8 mouse cellular contexts compared by ENCODE assay signal in genomic region chr8:12477449-12478401, GRCm38 (mm10).
DNase-seq lines count a peak whose midpoint lies in the region; ATAC-seq and TF ChIP-seq lines count a peak whose summit lies in the region.
"Had no signal": no experiment of that assay in that cellular context is flagged by ENCODE, and none has a peak within 500 bp of the region (broad histone marks: within the 10 kb centered on the region; RNA-seq: fewer than 3 reads in every experiment).

No protein-coding gene starts in this region.

- H3K9me3 ChIP-seq in lung, embryonic 16.5 days (ENCODE audit: control insufficient read depth, low read length): no peaks in the 10 kb centered on the region
- 0 out of 2 replicates have a peak, but pooled peaks cover 3% of the 10 kb centered on the region for H3K9me3 ChIP-seq in embryonic facial prominence, embryonic 15.5 days (replicated peaks)
- no peaks in the 10 kb centered on the region for H3K9me3 ChIP-seq in intestine, postnatal 0 days (ENCODE audit: control insufficient read depth)
- no peaks in the 10 kb centered on the region for H3K9me3 ChIP-seq in stomach, embryonic 15.5 days
- H3K9me3 ChIP-seq: liver, embryonic 15.5 days had no signal

- H3K9ac ChIP-seq in lung, embryonic 16.5 days (ENCODE audit: low read length): peak overlapping the region; percentile 26; the same call in 1 of the 2 replicates
- no peak overlapping the region for H3K9ac ChIP-seq in embryonic facial prominence, embryonic 15.5 days
- no peak overlapping the region for H3K9ac ChIP-seq in intestine, postnatal 0 days (ENCODE audit: low read depth, low read length)
- no peak overlapping the region for H3K9ac ChIP-seq in stomach, embryonic 15.5 days
- H3K9ac ChIP-seq: liver, embryonic 15.5 days had no signal

- H3K4me2 ChIP-seq in lung, embryonic 16.5 days (ENCODE audit: low read depth, low read length): peak overlapping the region; percentile 58
- peak overlapping the region; percentile 39 for H3K4me2 ChIP-seq in embryonic facial prominence, embryonic 15.5 days (replicated peaks)
- peak overlapping the region; percentile 35 for H3K4me2 ChIP-seq in intestine, postnatal 0 days (replicated peaks; ENCODE audit: low read depth)
- peak overlapping the region; percentile 51 for H3K4me2 ChIP-seq in stomach, embryonic 15.5 days
- H3K4me2 ChIP-seq: liver, embryonic 15.5 days had no signal

- peaks cover 44% of the 10 kb centered on the region for H3K27me3 ChIP-seq in lung, embryonic 16.5 days (ENCODE audit: control insufficient read depth, insufficient read depth, low read depth, low read length)
- peaks cover 85% of the 10 kb centered on the region for H3K27me3 ChIP-seq in embryonic facial prominence, embryonic 15.5 days
- peaks cover 46% of the 10 kb centered on the region for H3K27me3 ChIP-seq in intestine, postnatal 0 days (replicated peaks; ENCODE audit: control insufficient read depth, insufficient read depth, low read length)
- H3K27me3 ChIP-seq in stomach, embryonic 15.5 days (replicated peaks): peaks cover 42% of the 10 kb centered on the region

- no peaks in the 10 kb centered on the region for H3K4me1 ChIP-seq in lung, embryonic 16.5 days (replicated peaks; ENCODE audit: control insufficient read depth, insufficient read depth, low read length)
- H3K4me1 ChIP-seq in embryonic facial prominence, embryonic 15.5 days: peaks cover 5% of the 10 kb centered on the region; the same call in 1 of the 2 replicates
- H3K4me1 ChIP-seq in intestine, postnatal 0 days (replicated peaks; ENCODE audit: control insufficient read depth, insufficient read depth, low read length): no peaks in the 10 kb centered on the region
- peaks cover 5% of the 10 kb centered on the region; the same call in 1 of the 2 replicates for H3K4me1 ChIP-seq in stomach, embryonic 15.5 days
- H3K4me1 ChIP-seq: liver, embryonic 15.5 days had no signal

- DNase-seq in lung, adult 18-20 months: no peak
- no peak for DNase-seq in left cerebral cortex, adult 8-10 months (ENCODE audit: low spot score in 2 of 2)
- no peak for DNase-seq in lung, postnatal 36 days

- H3K4me3 ChIP-seq in lung, embryonic 16.5 days (ENCODE audit: low read length): peak overlapping the region; percentile 38
- peak overlapping the region; percentile 16 for H3K4me3 ChIP-seq in embryonic facial prominence, embryonic 15.5 days (replicated peaks)
- H3K4me3 ChIP-seq in intestine, postnatal 0 days (ENCODE audit: low read depth, low read length): peak overlapping the region; percentile 13; the same call in 1 of the 2 replicates
- peak overlapping the region; percentile 24 for H3K4me3 ChIP-seq in stomach, embryonic 15.5 days (replicated peaks)
- H3K4me3 ChIP-seq: liver, embryonic 15.5 days had no signal

- no peak overlapping the region for H3K27ac ChIP-seq in lung, embryonic 16.5 days (ENCODE audit: low read length)
- H3K27ac ChIP-seq in embryonic facial prominence, embryonic 15.5 days (replicated peaks): no peak overlapping the region
- no peak overlapping the region for H3K27ac ChIP-seq in intestine, postnatal 0 days (ENCODE audit: low read depth, low read length)
- H3K27ac ChIP-seq in stomach, embryonic 15.5 days: no peak overlapping the region
- H3K27ac ChIP-seq: liver, embryonic 15.5 days had no signal

- WGBS in lung, embryonic 16.5 days: 8% methylated on average over 39 of the region's 39 CpGs
- 7% methylated on average over 39 of the region's 39 CpGs for WGBS in embryonic facial prominence, embryonic 15.5 days
- 10% methylated on average over 39 of the region's 39 CpGs for WGBS in intestine, postnatal 0 days
- WGBS in stomach, embryonic 15.5 days: 9% methylated on average over 39 of the region's 39 CpGs

- no peak for TF ChIP-seq CTCF in intestine, postnatal 0 days (IDR thresholded peaks at IDR 0.05; ENCODE audit: low read depth)

- no peaks in the 10 kb centered on the region for H3K36me3 ChIP-seq in lung, embryonic 16.5 days (ENCODE audit: control insufficient read depth, insufficient read depth, low read length)
- no peaks in the 10 kb centered on the region for H3K36me3 ChIP-seq in embryonic facial prominence, embryonic 15.5 days
- no peaks in the 10 kb centered on the region for H3K36me3 ChIP-seq in intestine, postnatal 0 days (ENCODE audit: control insufficient read depth, insufficient read depth)
- no peaks in the 10 kb centered on the region for H3K36me3 ChIP-seq in stomach, embryonic 15.5 days
- H3K36me3 ChIP-seq: liver, embryonic 15.5 days had no signal

- ATAC-seq in lung, embryonic 16.5 days (ENCODE audit: low read depth): no peak
- ATAC-seq in embryonic facial prominence, embryonic 15.5 days (ENCODE audit: insufficient number of reproducible peaks, low FRiP score, low TSS enrichment, low read depth): no peak
- no peak for ATAC-seq in intestine, postnatal 0 days
- ATAC-seq in stomach, embryonic 15.5 days (ENCODE audit: insufficient read depth, low FRiP score, low read depth): no peak
